Mouse (Mus musculus) bone marrow, adult 2 months (tissue): ENCODE measurements around the gene Sox5. TPM values are rescaled to one million over a fixed set of nuclear protein-coding genes. Genes with fewer than 3 reads are reported as not detected.

Experiments
- H3K27ac ChIP-seq: fragments of 200-500 bp; 2 replicates; pipeline ENCODE4 v1.5.1; 2012; ENCODE audit warnings: low read depth, mild to moderate bottlenecking, control low read depth, inconsistent platforms, low read length; ENCODE audit not compliant: control insufficient read depth, poor library complexity, insufficient read depth
- H3K4me1 ChIP-seq: fragments of 200-500 bp; 2 replicates; pipeline ENCODE4 v1.6.1; 2011; ENCODE audit warnings: low read length; ENCODE audit not compliant: control insufficient read depth, insufficient read depth
- H3K4me3 ChIP-seq: fragments of 200-500 bp; replicated peaks from 2 replicates; pipeline ENCODE3; 2011; ENCODE audit warnings: mild to moderate bottlenecking, low read depth, low read length, control low read depth; ENCODE audit not compliant: control insufficient read depth
- CTCF ChIP-seq: fragments of 200-500 bp; IDR thresholded peaks from 2 replicates; pipeline ENCODE4 v1.5.1; 2011; ENCODE audit warnings: low read length, control low read depth; ENCODE audit not compliant: control insufficient read depth, insufficient read depth
- POLR2A ChIP-seq: fragments of 200-500 bp; IDR thresholded peaks from 2 replicates; pipeline ENCODE4 v1.6.1; 2011; ENCODE audit warnings: low read depth, mild to moderate bottlenecking, control low read depth, low read length, borderline replicate concordance; ENCODE audit not compliant: control insufficient read depth
- WGBS: fragments of 180-500 bp; shearing (Covaris S2); methylation state at CpG from one replicate; pipeline ENCODE4 v1.1.7; 2018; 5-methylcytosine and 5-hydroxymethylcytosine counted together
- polyA plus RNA-seq: library from polyadenylated mRNA; stranded (reverse); fragments of >200 nt; gene quantifications from 2 replicates; pipeline ENCODE4 v1.2.4, GENCODE M21; 2011; ENCODE audit warnings: low replicate concordance; ENCODE audit not compliant: missing spikeins, insufficient read depth, insufficient read length

The Sox5 gene
- polyA plus RNA-seq, 1 experiment = not detected

DNA sequence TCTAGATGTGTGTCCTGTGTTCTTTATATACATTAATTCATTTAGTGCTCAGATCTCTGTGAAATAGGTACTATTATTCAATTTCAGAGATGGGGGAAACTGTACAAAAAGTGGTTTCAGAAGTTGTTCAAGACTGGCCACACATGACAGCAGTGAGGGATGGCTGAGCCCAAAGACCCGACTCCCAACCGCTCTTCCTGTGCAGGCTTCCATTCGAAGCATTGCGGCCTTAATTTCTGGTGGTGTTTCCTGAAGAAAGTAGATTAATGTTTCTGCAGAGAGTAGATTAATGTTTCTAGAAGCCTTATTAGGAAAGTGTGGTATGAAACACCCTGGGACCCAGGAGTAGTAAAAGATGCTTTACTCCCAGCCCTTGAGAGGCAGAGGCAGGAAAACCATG is 298.6 kb downstream of the Sox5 start:
- Histone ChIP-seq H3K4me1 (no peaks in the 10 kb centered on the region), H3K4me3 (no peak overlapping the region), H3K27ac (no peak overlapping the region; the same call in 1 of the 2 replicates)
- WGBS = 18% methylated on average over 4 of the region's 4 CpGs
- TF ChIP-seq CTCF (no peak), POLR2A (no peak)

DNA sequence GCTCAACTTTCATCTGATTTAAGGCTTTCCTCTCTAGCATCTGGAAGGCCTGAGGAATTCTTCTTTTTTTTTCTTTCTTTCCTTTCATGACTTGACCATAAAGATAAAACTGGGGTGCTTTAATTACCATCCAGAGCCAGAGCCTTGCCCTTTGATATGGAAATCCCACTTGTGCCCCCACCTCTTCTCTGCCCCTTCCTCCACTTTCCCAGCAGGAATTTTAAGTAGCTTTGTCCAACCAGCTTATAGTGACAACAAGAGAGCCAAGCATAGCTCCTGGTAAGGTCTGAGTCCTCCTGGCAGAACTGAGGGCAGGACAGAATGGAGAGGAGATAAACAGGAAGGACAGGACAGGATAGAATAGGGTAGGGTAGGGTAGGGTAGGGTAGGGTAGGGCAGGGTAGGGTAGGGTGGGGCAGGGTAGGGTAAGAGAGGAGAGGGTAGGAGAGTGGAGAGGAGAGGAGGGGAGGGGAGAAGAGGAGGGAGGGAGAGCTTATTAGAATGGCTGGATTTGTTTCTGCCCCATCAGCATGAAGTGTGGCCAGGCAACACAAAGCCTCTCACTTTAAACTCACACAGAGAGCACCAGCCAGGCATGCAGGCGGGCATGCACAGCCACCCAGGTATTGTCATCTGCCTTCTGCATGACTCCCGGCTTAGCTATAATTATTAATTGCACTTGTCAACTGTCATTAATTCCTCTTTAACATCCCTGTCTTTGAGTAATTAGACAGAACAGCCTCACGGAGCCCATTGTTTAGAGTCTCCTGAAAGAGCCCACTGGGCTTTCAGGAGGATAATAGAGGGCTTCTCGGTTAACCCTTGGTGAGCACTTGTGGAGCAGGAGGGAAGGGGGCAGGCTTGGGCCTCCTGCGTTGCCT is 300.9 kb downstream of the Sox5 start:
- 74% methylated on average over 5 of the region's 5 CpGs for WGBS
- Histone ChIP-seq H3K4me3 (no peak overlapping the region), H3K4me1 (no peaks in the 10 kb centered on the region), H3K27ac (no peak overlapping the region)
- no peak for TF ChIP-seq CTCF
- TF ChIP-seq POLR2A = no peak

DNA sequence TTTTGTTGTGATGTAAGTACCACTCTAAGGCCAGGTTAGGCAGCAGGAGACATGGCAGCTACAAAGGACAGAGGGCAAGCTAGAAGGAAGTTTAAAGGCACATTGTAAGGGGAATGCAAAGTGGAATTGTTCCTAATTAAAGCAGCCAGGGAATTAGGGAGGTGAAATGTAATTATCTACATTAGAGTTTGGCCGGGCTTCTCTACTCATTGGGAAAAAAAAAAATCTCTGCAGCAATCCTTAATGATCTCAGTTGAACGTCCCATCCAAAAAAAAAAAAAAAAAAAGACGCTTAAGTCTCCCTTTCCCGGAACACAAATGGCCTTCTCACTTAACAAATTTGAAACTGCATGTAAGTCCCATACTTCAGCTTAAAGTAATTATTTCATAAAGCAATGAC is 301.9 kb downstream of the Sox5 start:
- TF ChIP-seq POLR2A = no peak
- no peaks in the 10 kb centered on the region for H3K4me1 ChIP-seq
- no peak overlapping the region for H3K4me3 ChIP-seq
- H3K27ac ChIP-seq = no peak overlapping the region
- 87% methylated on average over 4 of the region's 4 CpGs for WGBS

DNA sequence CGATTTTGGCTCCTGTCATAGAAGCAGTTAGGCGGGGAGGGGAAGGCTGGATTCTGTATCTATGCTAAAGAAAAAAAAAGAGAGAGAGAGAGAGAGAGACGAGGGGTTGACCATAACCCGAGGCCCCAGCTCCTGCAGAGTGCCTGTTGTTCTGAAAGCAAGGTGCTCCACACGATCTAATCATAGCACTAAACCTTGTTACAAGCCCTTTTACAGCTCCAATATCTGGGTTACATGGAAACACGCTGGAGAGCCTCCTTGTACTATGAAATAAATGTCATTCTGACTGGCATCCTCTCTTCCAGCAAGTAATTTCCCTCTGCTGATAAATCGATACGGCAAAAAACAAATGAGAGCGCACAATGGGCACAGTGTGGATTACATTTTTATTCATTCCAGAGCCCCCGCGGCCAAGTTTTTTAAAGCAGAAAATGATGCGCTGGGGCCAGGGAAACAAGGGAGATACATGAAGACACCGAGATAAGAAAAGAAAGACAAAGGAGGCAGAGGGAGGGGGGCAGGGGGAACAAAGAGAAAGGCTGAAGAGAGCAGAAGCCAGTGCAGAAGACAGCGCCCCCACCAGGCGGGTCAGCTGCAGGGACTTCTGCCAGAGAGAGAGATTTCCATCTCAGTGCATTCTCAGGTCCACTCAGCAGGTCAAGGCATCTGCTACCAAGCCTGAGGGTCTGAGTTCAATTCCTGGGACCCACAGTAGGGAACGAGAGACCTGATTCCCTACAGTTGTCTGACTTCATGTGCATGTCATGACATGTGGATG is 304.3 kb downstream of the Sox5 start:
- Histone ChIP-seq H3K4me1 (no peaks in the 10 kb centered on the region), H3K27ac (no peak overlapping the region), H3K4me3 (no peak overlapping the region)
- TF ChIP-seq POLR2A (no peak), CTCF (no peak)
- WGBS = 80% methylated on average over 16 of the region's 16 CpGs

DNA sequence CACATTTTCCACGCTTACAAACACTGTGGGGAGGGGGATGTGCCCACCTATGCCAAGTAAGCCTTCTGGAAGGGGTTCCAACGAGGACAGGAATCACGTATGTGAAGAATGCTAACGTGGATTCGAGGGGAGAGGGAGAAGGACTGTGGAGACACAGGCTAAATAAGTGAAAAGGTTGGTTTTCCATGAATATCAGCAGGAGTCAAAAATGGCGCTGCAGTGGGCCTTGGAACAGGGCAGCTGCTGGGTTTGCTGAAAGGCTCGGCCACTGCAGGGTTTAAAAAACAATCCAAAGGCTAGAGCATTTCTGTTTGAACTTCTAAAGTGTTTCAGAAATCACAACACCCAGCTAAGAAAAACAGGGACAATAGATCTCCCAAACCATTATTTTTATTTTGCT is 308.3 kb downstream of the Sox5 start:
- no peak overlapping the region for H3K4me3 ChIP-seq
- H3K4me1 ChIP-seq = no peaks in the 10 kb centered on the region
- H3K27ac ChIP-seq = no peak overlapping the region
- TF ChIP-seq CTCF (no peak), POLR2A (no peak)
- WGBS = 80% methylated on average over 7 of the region's 7 CpGs

DNA sequence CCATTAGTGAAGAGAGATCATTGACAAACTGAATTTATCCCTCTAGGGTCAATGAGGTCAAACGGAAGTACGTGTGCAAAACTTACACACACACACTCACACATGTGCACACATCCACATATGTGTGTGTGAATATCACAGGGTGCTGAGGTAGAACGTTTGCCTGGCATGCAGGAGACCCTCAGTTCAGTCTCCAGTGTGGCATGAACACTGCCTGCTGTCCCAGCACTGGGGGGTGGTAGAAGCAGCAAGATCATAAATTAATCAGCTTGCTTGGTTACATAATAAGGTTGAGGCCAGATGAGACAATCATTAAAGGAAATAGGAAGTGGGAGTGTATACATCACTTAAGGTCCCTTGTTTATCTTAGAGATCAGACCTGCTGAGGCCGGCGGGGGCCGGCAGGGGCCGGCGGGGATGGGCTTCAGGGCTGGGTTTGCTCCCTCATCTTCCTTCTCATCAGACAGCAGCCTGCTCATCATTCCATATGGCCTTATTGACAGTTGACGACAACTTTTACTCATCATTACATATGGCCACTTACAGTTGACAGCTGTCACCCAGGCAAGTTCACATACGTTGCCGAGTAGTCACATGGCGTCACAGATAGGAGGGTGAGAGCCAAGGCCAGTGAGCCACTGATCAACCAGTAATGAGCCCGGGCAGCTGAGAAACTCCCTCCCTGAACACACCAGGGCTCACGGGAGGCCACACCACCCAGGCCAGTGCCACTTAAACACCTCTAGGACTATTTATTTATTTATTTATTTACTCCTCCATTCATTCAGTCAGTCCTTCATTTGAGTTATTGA is 309.5 kb downstream of the Sox5 start:
- 58% methylated on average over 14 of the region's 14 CpGs for WGBS

DNA sequence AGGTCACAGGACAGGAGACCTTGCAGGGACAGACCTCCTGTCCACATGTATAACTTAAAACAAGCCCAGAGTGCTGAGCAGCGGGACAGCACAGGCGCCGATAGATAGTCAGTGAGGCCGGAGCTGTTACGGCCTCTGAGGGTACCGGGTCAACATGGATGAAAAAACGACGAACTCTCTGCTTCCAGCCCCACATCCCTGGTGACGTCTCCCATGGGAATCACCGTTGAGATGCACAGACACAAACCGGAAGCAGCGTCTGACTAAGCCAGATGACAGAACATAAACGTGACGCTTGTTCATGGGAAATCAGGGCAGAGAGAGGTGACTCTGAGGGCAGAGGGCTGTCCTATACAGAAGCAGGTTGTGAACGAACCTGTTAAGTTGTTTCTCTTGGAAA is 315.1 kb downstream of the Sox5 start:
- Histone ChIP-seq H3K4me3 (no peak overlapping the region), H3K4me1 (no peaks in the 10 kb centered on the region), H3K27ac (no peak overlapping the region)
- 88% methylated on average over 15 of the region's 15 CpGs for WGBS
- TF ChIP-seq POLR2A (no peak), CTCF (no peak)

More for the DNA sequence above, 309.5 kb downstream of the Sox5 start:
- TF ChIP-seq CTCF (no peak), POLR2A (no peak)
- Histone ChIP-seq H3K4me1 (no peaks in the 10 kb centered on the region), H3K4me3 (no peak overlapping the region), H3K27ac (no peak overlapping the region)

DNA sequence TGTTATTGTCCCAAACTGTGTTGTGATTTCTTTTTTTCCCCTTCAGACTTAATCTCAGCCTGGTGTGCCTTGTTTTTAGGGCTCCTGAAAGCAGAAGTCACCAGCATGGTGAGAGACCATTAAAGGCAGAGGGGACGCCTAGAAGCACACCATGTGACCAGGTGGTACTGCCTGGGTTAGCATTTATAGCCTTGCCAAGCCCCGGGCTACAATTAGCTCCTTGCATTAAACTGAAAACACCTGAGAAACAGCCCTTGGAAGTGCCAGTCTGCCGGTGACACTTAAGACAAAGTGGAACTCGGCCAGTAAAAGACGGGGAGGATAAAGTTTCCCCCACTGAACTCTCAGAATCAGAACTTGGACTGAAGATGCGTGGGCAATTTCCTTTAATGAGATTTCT is 318.1 kb downstream of the Sox5 start:
- peaks cover 1% of the 10 kb centered on the region; the same call in 1 of the 2 replicates for H3K4me1 ChIP-seq
- TF ChIP-seq POLR2A (no peak), CTCF (no peak)
- WGBS = 67% methylated on average over 6 of the region's 6 CpGs

More for the DNA sequence above, 318.1 kb downstream of the Sox5 start:
- Histone ChIP-seq H3K4me3 (no peak overlapping the region), H3K27ac (no peak overlapping the region)
